Mouse (Mus musculus) midbrain, embryonic 14.5 days (tissue): ENCODE data around the gene Gfod1. TPM values are rescaled to one million over a fixed set of nuclear protein-coding genes. Genes with fewer than 3 reads are reported as not detected.

Source experiments
- ATAC-seq: fragments of 200-750 bp; cut with Nextera tagmentation; 2 replicates; pipeline ENCODE4 v1.8.0; 2017; ENCODE audit warnings: moderate number of reproducible peaks, moderate library complexity; ENCODE audit not compliant: low FRiP score, low TSS enrichment
- DNase-seq: peaks from one replicate; pipeline ENCODE4 v3.0.0-alpha.2; 2015
- H3K27ac ChIP-seq: fragments of 300-500 bp; sonication (generic); replicated peaks from 2 replicates; pipeline ENCODE4 v1.5.1; 2014; ENCODE audit warnings: mild to moderate bottlenecking, low read depth, low read length, moderate library complexity
- H3K27me3 ChIP-seq: fragments of 300-500 bp; sonication (generic); 2 replicates; pipeline ENCODE4 v1.6.1; 2014; ENCODE audit warnings: low read length, control low read depth, mixed read lengths; ENCODE audit not compliant: control insufficient read depth, insufficient read depth
- H3K36me3 ChIP-seq: fragments of 300-500 bp; sonication (generic); 2 replicates; pipeline ENCODE4 v1.6.1; 2014; ENCODE audit warnings: low read length, control low read depth; ENCODE audit not compliant: control insufficient read depth, insufficient read depth
- H3K4me1 ChIP-seq: fragments of 300-500 bp; sonication (generic); 2 replicates; pipeline ENCODE4 v1.6.1; 2014; ENCODE audit warnings: mild to moderate bottlenecking, antibody characterized with exemption, low read length, control low read depth; ENCODE audit not compliant: control insufficient read depth, insufficient read depth
- H3K4me2 ChIP-seq: fragments of 300-500 bp; sonication (generic); 2 replicates; pipeline ENCODE4 v1.6.1; 2014; ENCODE audit warnings: mild to moderate bottlenecking, low read length, moderate library complexity
- H3K4me3 ChIP-seq: fragments of 300-500 bp; sonication (generic); replicated peaks from 2 replicates; pipeline ENCODE4 v1.5.1; 2014; ENCODE audit warnings: low read depth, low read length
- H3K9ac ChIP-seq: fragments of 300-500 bp; sonication (generic); replicated peaks from 2 replicates; pipeline ENCODE4 v1.6.1; 2014; ENCODE audit warnings: mild to moderate bottlenecking, low read length, moderate library complexity
- H3K9me3 ChIP-seq: fragments of 300-500 bp; sonication (generic); 2 replicates; pipeline ENCODE4 v1.6.1; 2016; ENCODE audit warnings: low read length, control low read depth, mixed read lengths; ENCODE audit not compliant: control insufficient read depth
- WGBS: fragments of 180-500 bp; shearing (Covaris S2); extraction: QIAGEN DNeasy Blood & Tissue Kit; methylation state at CpG from one replicate; pipeline ENCODE4 v1.1.7; 2014; 5-methylcytosine and 5-hydroxymethylcytosine counted together
- polyA plus RNA-seq: library from polyadenylated mRNA; unstranded; fragments of >200 nt; fragmentation: Nextera tagmentation; extraction: Ambion mirVana; gene quantifications from 2 replicates; pipeline ENCODE4 v1.2.1, GENCODE M21; 2014

Gene Gfod1
- polyA plus RNA-seq, 1 experiment from 2014 or later: 3.7 TPM

DNA sequence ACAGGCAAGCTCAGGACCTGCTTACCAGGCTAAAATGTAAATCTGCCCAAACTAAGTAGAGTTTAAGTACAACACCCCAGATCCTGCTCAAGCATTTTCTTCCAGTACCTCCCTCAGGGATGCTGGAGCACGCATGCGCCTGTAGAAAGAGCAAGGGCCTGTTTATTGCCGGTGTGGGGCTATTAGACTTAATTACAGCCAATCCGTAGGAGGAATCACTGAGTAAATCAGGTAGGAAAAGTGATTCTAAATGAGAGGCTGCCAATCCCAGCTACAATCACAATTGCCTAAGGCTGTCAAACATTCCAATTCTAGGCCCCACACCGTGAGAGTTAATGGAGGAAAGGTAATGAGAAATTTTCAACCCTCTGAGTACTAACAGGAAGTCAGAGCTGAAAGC lies 145.7 kb downstream of the Gfod1 start:
- DNase-seq (no peak), ATAC-seq (no peak)
- Histone ChIP-seq H3K4me2 (no peak overlapping the region), H3K27ac (no peak overlapping the region), H3K4me1 (no peaks in the 10 kb centered on the region), H3K36me3 (peaks cover 38% of the 10 kb centered on the region), H3K9ac (no peak overlapping the region), H3K27me3 (no peaks in the 10 kb centered on the region), H3K9me3 (no peaks in the 10 kb centered on the region), H3K4me3 (no peak overlapping the region)
- 73% methylated on average over 5 of the region's 5 CpGs for WGBS

DNA sequence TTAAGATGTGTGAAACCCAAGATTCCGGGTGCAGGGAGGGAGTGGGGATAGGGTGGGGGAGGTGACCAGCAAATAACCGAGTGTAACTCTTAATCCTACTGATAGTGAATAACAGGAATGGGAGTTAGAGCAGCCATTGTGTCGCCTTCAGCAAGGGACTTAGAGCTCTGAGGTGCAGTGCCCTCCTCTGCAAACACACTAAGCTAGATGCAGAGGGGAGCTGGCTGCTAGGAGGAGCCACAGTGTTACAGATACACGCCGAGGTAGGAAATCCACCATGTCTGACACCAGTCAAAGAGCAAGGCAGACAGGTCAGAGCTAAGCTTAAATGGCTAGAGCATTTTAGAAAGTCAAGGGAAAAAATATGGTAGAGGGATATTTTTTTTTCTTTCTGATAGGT lies 146.6 kb downstream of the Gfod1 start:
- H3K4me1 ChIP-seq: no peaks in the 10 kb centered on the region
- H3K4me3 ChIP-seq: no peak overlapping the region
- no peaks in the 10 kb centered on the region for H3K9me3 ChIP-seq
- ATAC-seq (no peak), DNase-seq (no peak)
- H3K4me2 ChIP-seq: no peak overlapping the region
- WGBS: 30% methylated on average over 5 of the region's 5 CpGs
- H3K36me3 ChIP-seq: peaks cover 37% of the 10 kb centered on the region
- H3K27ac ChIP-seq: no peak overlapping the region
- H3K9ac ChIP-seq: no peak overlapping the region
- no peaks in the 10 kb centered on the region for H3K27me3 ChIP-seq

GRCm38 (mm10) chr13:43152005-43152520 lies 151.9 kb downstream of the Gfod1 start:
- no peaks in the 10 kb centered on the region for H3K4me1 ChIP-seq
- no peak overlapping the region for H3K4me3 ChIP-seq
- H3K36me3 ChIP-seq: peaks cover 33% of the 10 kb centered on the region
- H3K9ac ChIP-seq: no peak overlapping the region
- H3K9me3 ChIP-seq: no peaks in the 10 kb centered on the region
- H3K4me2 ChIP-seq: no peak overlapping the region
- ATAC-seq (no peak), DNase-seq (no peak)
- WGBS: 91% methylated on average over 14 of the region's 14 CpGs
- no peak overlapping the region for H3K27ac ChIP-seq
- no peaks in the 10 kb centered on the region for H3K27me3 ChIP-seq

- H3K4me3 ChIP-seq: no peak overlapping the region
- 79% methylated on average over 3 of the region's 3 CpGs for WGBS
- no peak overlapping the region for H3K27ac ChIP-seq
- no peak for DNase-seq
- H3K4me1 ChIP-seq: no peaks in the 10 kb centered on the region
- no peak overlapping the region for H3K4me2 ChIP-seq
- H3K9me3 ChIP-seq: no peaks in the 10 kb centered on the region
- no peak overlapping the region for H3K9ac ChIP-seq
- ATAC-seq: no peak
- H3K27me3 ChIP-seq: no peaks in the 10 kb centered on the region
- peaks cover 23% of the 10 kb centered on the region for H3K36me3 ChIP-seq
These were observed 154.3 kb downstream of the Gfod1 start for GRCm38 (mm10) chr13:43149661-43150060.

DNA sequence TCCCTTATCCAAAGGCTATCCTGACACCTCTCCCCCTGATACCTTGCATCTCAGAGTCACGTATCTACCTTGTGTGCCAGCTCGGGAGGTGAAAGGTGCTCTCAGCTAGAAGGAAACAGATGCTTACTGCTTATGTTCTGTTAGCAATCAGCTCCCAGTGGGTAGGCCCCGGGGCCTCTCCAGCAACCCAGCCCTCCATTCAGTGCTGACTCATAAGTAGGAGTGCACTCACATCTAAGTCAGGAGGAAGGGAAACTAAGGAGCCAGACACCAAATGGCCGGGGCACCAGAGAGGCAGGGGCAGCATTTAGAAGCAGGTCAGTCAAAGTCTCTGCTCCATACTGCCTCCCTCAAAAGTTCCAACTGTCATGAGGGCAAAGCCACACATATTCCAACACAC lies 155.3 kb downstream of the Gfod1 start:
- Histone ChIP-seq H3K27me3 (no peaks in the 10 kb centered on the region), H3K9me3 (no peaks in the 10 kb centered on the region), H3K4me1 (no peaks in the 10 kb centered on the region), H3K4me3 (no peak overlapping the region), H3K27ac (no peak overlapping the region), H3K4me2 (no peak overlapping the region), H3K9ac (no peak overlapping the region), H3K36me3 (peaks cover 14% of the 10 kb centered on the region; the same call in 1 of the 2 replicates)
- no peak for ATAC-seq
- DNase-seq: no peak
- WGBS: 83% methylated on average over 4 of the region's 4 CpGs

GRCm38 (mm10) chr13:43146515-43147258 lies 157.3 kb downstream of the Gfod1 start:
- Histone ChIP-seq H3K27ac (no peak overlapping the region), H3K27me3 (no peaks in the 10 kb centered on the region), H3K4me1 (no peaks in the 10 kb centered on the region), H3K9ac (no peak overlapping the region), H3K4me2 (no peak overlapping the region), H3K36me3 (peaks cover 9% of the 10 kb centered on the region; the same call in 1 of the 2 replicates), H3K4me3 (no peak overlapping the region), H3K9me3 (no peaks in the 10 kb centered on the region)
- DNase-seq: no peak
- ATAC-seq: no peak
- WGBS: 62% methylated on average over 8 of the region's 8 CpGs

Other genes starting within 250 kb of the Gfod1 start
- 101 and 104 TPM in 2 replicates for gene Tbc1d7, start 132.7 kb downstream of the Gfod1 start, polyA plus RNA-seq
- gene Sirt5, start 61.3 kb upstream of the Gfod1 start, polyA plus RNA-seq: 31.8 TPM in 2 replicates
- 170 and 181 TPM in 2 replicates for gene Nol7, start 94.2 kb upstream of the Gfod1 start, polyA plus RNA-seq
- 19.6 and 22.7 TPM in 2 replicates for gene Ranbp9, start 177.1 kb upstream of the Gfod1 start, polyA plus RNA-seq